Mouse (Mus musculus) layer of hippocampus, adult 8-10 months (tissue): Measurements from ENCODE around the gene Sestd1. TPM values are rescaled to one million over a fixed set of nuclear protein-coding genes. Genes with fewer than 3 reads are reported as not detected.

Source experiments
- DNase-seq, 2 experiments: peaks; one replicate each; pipeline ENCODE4 v3.0.0; 2022; ENCODE audit warnings: low spot score in 2 of 2
- total RNA-seq, 4 experiments: library from RNA; stranded (reverse); gene quantifications; 2 replicates each; pipeline ENCODE4 v1.2.4; 2022

Gene Sestd1
- total RNA-seq, 4 experiments from 2014 or later, result 31.5 to 38.2 (median 34.1) TPM

- no peak for DNase-seq
Measured at GRCm38 (mm10) chr2:77174313-77174712, 106.1 kb downstream of the Sestd1 start.

GRCm38 (mm10) chr2:77173821-77174220, 106.6 kb downstream of the Sestd1 start:
- no peak for DNase-seq

GRCm38 (mm10) chr2:77173366-77173765, 107.0 kb downstream of the Sestd1 start:
- DNase-seq, result no peak

- DNase-seq, result peak; percentile 25 to 34
Measured at GRCm38 (mm10) chr2:77172241-77172671, 108.1 kb downstream of the Sestd1 start.

- DNase-seq, result peak in 1 of 2 experiments; percentile 27
Measured at GRCm38 (mm10) chr2:77171444-77172240, 108.8 kb downstream of the Sestd1 start.

- no peak for DNase-seq
Measured at GRCm38 (mm10) chr2:77170633-77171105, 109.7 kb downstream of the Sestd1 start, which contains the start of gene Ccdc141. Ccdc141 (minus strand) TSS chr2:77170636.

- DNase-seq, result no peak
Measured at GRCm38 (mm10) chr2:77169916-77170632, 110.3 kb downstream of the Sestd1 start.

- no peak for DNase-seq
Measured at GRCm38 (mm10) chr2:77169218-77169617, 111.2 kb downstream of the Sestd1 start.

- DNase-seq, result no peak
Measured at GRCm38 (mm10) chr2:77168781-77169180, 111.6 kb downstream of the Sestd1 start.

GRCm38 (mm10) chr2:77168081-77168685, 112.2 kb downstream of the Sestd1 start:
- DNase-seq, result no peak

- no peak for DNase-seq
Measured at GRCm38 (mm10) chr2:77166366-77166765, 114.0 kb downstream of the Sestd1 start.

GRCm38 (mm10) chr2:77164662-77165061, 115.7 kb downstream of the Sestd1 start:
- DNase-seq, result no peak

- DNase-seq, result no peak
Measured at GRCm38 (mm10) chr2:77163381-77163780, 117.0 kb downstream of the Sestd1 start.

- DNase-seq, result no peak
Measured at GRCm38 (mm10) chr2:77162135-77162534, 118.3 kb downstream of the Sestd1 start.

- no peak for DNase-seq
Measured at GRCm38 (mm10) chr2:77157546-77157945, 122.8 kb downstream of the Sestd1 start.

GRCm38 (mm10) chr2:77154080-77154479, 126.3 kb downstream of the Sestd1 start:
- no peak for DNase-seq

GRCm38 (mm10) chr2:77151255-77151654, 129.1 kb downstream of the Sestd1 start:
- DNase-seq, result no peak

- no peak for DNase-seq
Measured at GRCm38 (mm10) chr2:77149576-77149975, 130.8 kb downstream of the Sestd1 start.

- peak in 1 of 2 experiments; percentile 7 for DNase-seq
Measured at GRCm38 (mm10) chr2:77148215-77148614, 132.2 kb downstream of the Sestd1 start.

- no peak for DNase-seq
Measured at GRCm38 (mm10) chr2:77146968-77147367, 133.4 kb downstream of the Sestd1 start.

- DNase-seq, result no peak
Measured at GRCm38 (mm10) chr2:77146291-77146690, 134.1 kb downstream of the Sestd1 start.

- no peak for DNase-seq
Measured at GRCm38 (mm10) chr2:77143536-77143935, 136.9 kb downstream of the Sestd1 start.
